Mouse (Mus musculus) ovary, postnatal 10 days (tissue): ENCODE data around the gene Fam174b.

Experiments used
- DNase-seq: peaks from one replicate; pipeline ENCODE4 v3.0.0; 2022; ENCODE audit warnings: low spot score

Gene Fam174b

DNA sequence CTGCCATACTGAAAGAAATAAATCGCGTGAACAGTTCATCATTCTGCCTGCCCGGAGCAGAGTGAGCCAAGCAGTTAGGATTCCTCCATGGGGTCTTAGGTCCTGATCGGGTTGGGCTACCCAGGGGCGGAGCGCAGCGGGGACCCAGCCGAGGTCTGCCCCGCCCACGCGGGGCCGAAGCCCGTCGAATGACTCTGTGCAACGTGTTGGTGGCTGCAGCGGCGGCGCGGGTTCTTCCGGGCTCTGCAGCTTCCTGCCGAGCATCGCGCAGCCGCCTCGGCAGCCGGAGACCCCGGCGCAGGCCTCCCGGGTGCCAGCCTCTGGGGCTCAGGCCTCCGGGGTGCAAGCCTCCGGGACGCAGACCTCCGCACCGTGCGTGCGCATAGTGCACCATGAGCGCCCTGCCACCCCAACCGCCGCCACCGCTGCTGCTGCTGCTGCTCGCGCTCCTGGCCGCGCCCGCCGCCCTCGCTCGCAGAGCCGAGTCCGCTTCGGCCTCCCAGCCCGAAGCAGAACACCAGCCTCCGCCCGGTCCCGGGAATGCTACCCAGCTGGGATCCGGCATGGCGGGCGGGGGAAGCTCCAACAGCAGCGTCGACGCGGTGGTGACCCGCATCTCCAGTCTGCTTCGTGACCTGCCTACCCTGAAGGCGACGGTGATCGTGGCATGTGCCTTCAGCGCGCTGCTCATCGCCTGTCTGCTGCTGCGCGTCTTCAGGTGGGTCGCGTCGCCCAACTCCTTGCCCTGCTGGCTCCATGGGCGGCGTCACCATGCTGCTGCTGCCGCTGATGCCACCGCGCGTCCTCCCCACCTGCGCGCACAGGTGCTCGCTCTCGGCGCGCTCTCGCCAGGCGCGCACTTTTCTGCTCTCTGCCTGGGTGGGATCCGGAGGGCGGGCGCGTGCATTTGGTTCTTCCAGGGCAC lies at the start of gene Fam174b:
Gene Fam174b, plus strand, starts transcription at position 192 of the 925 bp plus-strand sequence.
- DNase-seq, result peak; percentile 34

- DNase-seq, result no peak
Observed at GRCm38 (mm10) chr7:73697092-73697491, 43.0 kb upstream of the Fam174b start.

DNA sequence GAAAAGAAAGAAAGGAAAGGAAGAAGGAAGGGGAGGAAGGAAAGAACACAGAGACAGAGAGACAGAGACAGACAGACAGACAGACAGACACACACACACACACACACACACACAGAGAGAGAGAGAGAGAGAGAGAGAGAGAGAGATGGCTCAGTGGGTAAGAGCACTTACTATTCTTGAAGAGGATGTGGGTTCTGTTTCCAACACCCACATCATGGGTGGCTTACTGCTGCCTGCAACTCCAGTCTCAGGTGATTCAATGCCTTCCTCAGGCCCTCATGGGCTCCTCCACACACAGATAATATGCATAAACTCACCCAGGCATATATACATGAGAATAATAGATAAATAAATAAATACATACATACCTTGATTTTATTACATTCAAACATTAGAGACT lies 35.8 kb upstream of the Fam174b start:
- no peak for DNase-seq

DNA sequence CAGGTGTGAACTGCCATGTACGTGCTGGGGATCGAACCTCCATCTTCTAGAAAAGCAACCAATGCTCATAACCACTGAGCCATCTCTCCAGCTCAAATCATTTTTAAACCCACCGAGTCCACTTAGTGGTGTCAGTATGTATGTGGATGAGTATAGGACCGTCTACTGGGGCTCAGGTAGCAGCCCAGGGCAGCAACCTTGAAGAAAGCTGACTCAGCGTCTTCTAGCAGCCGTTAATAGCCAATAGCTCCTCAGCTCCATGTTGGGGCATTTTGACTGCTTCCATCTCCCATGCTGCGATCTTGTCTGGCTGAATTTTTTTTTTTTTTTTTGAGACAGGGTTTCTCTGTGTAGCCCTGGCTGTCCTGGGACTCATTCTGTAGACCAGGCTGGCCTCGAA lies 26.6 kb upstream of the Fam174b start:
- DNase-seq, result no peak

- DNase-seq, result no peak
Observed at GRCm38 (mm10) chr7:73715928-73716749, 24.0 kb upstream of the Fam174b start.

GRCm38 (mm10) chr7:73716841-73717240 lies 23.3 kb upstream of the Fam174b start:
- no peak for DNase-seq

DNA sequence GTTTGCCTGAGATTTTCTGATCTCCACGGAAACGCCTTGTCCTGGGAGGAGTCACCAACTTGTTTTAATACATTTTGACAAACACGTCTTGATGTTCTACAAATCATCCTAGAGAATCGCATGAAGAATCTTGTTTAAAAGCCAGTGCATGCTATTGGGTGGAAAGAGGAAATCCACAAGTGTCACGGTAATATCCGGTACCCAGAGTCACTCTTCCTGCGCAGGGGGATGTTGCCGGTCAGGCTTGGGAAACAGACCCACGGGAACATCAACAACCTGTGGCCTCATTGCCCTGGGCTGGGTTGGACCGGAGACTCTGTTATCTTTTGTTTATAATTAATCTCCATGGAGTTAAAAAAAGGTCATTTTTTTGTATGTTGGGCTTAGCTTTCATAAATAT lies 22.1 kb upstream of the Fam174b start:
- DNase-seq, result no peak

GRCm38 (mm10) chr7:73718497-73719007 lies 21.6 kb upstream of the Fam174b start:
- DNase-seq, result no peak

GRCm38 (mm10) chr7:73721046-73721445 lies 19.1 kb upstream of the Fam174b start:
- DNase-seq, result no peak

GRCm38 (mm10) chr7:73721764-73722163 lies 18.3 kb upstream of the Fam174b start:
- DNase-seq, result no peak

DNA sequence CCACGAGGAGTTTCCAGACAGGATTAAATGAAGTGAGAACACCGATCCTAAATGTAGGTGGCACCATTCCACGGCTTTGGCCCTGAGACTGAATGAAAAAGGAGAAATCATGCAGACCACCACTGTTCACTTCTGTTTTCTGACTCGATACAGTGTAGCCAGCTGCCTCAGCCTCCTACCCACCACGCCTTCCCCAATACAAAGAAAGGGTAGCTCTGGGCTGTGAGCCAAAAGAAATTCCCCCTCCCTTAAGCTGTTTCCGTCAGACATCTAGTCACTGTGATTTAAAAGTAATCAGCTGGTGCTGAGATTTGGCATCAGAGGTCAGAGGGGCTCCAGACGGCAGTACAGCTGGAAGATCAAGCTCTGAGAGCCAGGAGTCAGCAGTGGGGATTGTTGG lies 10.2 kb upstream of the Fam174b start:
- no peak for DNase-seq

GRCm38 (mm10) chr7:73730430-73731022 lies 9.6 kb upstream of the Fam174b start:
- DNase-seq, result no peak

DNA sequence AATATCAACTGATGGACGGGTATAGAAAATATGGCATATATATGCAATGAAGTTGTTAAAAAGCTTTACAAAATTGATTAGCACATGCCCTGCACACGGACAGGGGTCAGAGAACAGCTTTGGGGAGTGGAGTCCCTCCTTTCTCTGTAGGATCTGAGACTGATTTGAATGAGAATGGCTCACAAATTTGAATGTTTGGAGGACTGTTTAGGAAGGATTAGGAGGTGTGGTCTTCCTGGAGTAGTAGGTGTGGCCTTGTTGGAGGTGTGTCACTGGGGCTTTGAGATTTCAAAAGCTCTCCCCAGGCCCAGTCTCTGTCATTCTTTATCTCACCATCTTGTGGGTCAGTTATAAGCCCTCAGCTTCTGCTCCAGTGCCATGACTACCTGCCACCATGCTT lies 4.1 kb upstream of the Fam174b start:
- DNase-seq, result no peak

DNA sequence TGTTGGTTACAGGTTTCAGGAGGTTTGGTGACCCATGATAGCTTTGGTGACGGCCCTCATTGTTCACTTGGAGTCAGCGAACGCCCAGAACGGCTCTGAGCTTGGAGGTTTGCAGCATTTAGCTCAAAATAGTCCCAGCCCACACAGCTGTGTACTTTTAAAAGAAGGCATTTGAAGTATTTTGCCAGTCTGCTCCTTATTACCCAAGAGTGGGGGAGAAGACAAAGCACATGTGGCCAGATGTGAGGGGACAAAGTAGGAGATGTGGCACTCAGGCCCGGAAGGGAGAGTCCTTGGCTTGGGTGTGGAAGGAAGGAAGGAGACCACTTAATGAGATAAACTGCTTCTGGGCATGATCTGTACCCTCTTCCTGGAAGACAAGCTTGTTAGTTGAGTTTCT lies 1.3 kb downstream of the Fam174b start:
- no peak for DNase-seq

DNA sequence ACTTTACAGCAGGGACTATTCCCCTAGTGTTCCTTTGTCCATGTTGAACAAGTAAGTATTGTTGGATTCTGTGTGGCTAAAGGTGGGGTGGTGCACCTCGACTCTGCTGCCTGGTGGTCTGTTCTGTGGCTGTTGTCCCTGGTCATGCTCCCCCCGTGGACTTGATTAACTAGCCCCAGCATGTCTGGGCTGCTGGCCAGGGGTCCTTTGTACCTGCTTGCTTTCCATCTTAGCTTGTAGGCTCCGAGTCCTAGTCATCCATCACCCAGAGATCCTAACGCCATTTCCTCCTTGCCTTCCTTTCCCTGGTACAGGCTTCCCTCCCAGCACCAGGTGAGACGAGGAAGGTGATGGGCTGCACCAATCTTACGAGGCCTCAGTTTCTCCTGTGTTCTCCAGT lies 1.7 kb downstream of the Fam174b start:
- no peak for DNase-seq

DNA sequence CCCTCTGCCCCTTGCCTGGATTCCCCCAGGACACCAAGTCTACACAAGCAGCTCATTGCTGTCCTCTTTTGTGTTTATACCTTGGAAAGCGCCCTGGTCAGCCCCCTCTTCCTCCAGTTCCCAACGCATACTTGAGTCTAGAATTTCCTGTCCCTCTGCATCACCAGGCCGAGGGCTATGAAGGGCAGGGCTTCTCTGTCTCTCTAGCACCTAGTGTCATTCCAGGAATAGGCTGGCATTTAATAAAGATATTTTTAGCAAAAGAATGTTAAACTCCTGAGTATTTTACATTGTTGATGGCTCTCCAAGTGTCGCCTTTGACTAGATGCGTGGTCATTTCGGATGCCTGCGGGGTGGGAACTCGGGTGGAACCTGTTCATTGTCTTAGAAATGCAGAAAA lies 3.0 kb downstream of the Fam174b start:
- DNase-seq, result no peak

DNA sequence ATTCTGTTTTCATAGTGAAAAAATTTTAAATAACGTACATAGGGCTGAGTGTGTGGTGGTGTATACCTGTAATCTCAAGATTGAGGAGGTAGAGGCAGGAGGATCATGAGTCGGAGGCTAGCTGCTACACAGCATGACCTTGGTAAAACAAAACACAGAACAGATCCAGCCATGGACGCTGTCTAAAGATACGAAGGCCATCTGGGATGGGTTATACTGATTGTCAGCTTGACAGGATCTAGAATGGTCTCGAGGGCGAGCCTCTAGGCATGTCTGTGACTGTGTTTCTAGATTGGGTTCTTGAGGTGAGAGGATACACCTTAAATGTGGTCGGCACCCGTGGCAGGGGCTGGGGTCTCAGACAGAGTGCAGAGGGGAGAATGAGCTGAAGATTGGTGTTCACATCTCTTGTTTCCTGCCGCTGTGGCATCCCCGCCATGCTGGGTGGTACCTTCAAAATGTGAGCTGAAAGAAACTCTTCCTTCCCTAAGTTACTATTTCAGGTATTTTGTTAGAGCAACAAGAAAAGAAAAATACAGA lies 3.8 kb downstream of the Fam174b start:
- DNase-seq, result no peak

DNA sequence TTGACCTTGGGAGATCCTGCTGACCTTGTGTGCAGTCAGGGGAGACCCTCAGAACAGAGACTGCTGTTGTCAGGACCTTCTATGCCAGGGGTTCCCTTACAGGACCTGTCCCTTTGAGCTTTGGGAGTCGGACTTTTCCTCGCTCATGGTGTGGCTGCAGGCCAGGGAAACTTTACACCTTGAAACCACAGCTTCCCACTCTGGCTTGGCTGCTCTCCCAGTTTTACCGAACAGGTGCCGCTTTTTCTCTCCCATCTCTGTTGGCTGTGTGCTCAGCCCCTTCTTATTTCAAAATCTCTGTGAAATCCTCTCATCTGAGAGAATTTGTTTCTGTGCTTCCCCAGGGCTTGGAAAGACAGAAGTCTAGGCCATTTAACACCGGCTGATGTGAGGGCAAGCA lies 5.8 kb downstream of the Fam174b start:
- DNase-seq, result no peak

DNA sequence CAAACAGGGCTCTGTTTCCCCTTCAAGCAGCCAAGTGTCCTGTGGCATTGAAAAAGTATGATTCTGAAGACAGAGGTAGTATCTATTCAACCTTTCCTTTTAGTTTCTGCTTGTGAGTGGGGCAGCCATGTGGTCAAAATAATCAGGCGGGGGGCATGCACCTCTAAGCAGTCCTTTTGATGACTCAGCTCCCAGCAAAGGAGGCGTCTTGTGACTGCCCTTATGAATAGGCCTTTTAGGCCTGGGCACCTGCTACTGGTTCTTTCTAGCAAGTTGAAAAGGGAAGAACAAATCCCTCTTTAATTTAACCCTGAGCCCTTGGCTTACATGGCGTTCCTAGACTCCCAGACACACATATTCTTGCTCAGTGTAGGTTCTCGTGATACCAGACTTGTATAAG lies 6.7 kb downstream of the Fam174b start:
- no peak for DNase-seq

GRCm38 (mm10) chr7:73747531-73747930 lies 7.4 kb downstream of the Fam174b start:
- no peak for DNase-seq

DNA sequence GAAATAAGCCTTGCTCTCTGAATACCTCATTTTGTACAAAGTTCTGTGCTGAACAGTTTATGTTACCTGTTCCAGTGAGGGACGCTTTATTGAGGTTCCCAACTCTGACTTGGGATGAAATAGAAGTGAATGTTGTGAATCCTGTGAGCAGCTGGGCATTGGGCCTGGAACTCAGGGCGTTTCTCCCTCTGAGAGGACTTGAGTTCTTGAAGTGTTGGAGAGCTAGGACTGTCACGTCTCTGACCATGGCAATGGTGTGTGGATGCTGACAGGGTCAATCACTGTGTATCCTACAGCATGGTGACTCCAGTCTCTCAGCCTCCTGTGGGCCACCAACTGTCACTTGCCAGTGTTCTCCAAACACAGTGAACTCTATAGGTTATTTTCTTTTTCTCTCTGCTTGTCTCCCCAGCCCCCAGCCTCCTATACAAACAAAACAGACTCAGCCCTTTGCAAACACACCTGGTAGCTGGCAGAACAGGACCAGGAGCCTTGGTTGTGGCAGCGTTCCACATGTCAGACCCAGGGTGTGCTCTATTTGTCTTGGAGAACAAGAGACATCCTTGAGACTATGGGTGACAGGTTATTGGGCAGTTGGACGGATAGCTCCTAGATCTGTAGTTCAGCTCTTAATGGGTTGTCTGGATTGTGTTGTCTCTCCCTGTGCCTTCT lies 8.5 kb downstream of the Fam174b start:
- no peak for DNase-seq

DNA sequence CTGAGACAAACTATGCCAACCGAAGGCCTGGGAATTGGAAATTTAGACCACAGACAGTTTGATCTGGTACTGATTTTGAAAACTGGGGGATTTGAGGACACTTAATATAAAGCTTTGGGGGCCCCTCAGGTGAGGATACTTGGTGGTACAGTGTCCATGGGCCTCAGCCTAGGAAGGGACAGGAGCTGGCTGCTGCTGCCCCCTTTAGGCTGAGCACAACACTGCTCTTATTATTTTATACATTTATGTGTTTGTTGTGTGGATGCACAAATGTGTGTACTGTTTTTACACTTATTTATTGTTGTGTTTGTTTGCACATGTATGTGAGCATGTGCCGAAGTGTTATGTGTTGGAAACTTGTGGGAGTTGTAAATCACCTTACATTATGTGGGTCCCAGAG lies 9.2 kb downstream of the Fam174b start:
- no peak for DNase-seq
